Mouse (Mus musculus) ovary, postnatal 10 days (tissue): ENCODE measurements at regions not wholly inside any gene's neighbourhood (a gene's known extent, or its start where the extent isn't known, plus 50 kb on each side); places are given as distances from the start of the nearest gene placed in this dataset.

Experiments used
- DNase-seq: peaks from one replicate; pipeline ENCODE4 v3.0.0; 2022; ENCODE audit warnings: low spot score

DNA sequence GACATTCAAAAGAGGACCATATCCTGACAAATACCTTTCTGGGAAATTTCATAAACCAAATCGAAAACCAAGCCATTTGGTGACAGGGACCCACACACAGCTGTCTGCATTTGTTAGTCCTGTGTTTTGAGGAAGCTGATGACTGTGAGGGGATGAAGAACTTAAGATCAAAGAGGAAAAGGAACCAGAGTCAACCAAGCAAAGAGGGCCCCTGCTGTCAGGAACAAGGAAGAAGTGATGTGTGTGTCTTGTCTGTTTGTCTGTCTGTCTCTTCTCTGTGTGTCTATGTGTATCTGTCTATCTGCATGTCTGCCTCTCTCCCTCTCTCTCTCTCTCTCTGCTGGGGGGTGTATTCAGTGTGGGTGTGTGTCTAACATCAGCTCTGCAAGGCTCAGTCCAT is 171.3 kb upstream of the Sesn3 start:
- no peak for DNase-seq

DNA sequence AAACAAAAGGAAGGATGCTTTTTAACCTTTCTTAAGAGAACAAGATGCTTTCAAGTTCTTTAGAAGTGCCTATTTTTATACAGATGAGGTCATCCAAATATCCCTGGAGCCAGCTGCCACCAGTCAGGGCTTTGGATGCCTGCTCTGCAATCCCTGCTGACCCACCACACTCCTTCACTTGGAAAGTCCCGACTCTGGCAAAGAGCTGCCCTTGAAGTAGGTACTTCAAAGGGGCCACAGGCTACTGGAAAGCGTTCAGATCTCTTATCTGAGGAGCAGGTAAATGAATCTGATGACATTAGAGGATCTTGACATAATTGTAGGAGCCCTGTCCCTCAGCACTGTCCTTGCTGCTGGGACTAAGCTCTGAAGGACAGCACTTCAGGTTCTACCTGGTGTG is 169.9 kb upstream of the Sesn3 start:
- DNase-seq = no peak

DNA sequence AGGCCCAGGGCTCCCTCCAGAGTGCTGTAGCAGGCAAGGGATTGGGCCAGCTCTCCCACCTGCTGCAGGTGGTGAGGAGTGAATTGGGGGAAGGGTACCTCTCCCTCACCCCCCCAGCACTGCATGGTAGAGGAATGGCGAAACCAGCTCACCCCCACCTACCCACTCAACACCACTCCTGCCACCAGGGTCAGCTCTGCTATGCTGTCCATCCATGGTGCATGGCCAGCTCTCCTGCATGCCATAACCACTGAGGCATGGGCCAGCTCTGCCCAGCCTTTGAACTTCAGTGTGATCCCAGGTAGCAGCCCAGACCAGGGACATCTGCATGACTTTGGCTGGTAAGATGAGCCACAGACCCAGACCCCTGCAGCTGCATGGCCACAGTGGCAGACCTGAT is 168.5 kb upstream of the Sesn3 start:
- DNase-seq = no peak

DNA sequence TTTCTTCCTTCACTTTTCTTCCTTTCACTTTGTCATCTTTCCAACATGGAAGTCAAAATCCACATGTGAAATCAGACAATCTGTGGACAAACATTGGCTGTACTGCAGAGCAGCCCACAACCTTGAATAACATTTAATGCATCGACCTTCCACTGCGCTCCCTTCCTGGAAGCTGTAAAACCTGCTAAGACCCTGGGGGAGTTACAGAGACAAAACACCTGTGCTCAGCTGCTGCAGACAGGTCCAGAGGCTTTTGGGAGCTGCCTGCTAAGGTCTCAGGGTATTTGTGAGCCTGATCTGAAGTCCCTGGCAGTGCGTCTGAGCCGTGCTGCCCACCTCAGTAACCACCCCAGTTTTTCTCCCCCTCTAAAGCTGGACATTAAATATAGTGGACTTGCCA is 166.1 kb upstream of the Sesn3 start:
- no peak for DNase-seq

DNA sequence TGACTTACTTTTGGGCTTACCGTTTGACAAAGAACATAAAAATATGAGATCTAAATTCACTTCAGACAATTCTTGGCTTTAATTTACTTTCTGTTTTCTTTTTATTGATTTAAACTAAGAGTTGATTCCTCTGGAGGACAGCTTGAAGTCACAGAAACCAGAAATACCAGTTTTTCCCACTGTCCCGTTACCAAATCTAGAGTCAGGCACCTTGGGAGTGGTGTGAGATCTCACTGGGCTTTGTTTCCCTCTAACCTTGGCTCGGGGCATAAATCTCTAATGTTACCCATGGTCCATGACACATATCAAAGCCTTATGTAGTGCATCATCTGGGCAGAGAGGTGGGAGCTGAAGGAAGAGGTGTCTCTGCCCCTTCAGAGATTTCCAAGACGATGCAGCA is 165.4 kb upstream of the Sesn3 start:
- DNase-seq = no peak

DNA sequence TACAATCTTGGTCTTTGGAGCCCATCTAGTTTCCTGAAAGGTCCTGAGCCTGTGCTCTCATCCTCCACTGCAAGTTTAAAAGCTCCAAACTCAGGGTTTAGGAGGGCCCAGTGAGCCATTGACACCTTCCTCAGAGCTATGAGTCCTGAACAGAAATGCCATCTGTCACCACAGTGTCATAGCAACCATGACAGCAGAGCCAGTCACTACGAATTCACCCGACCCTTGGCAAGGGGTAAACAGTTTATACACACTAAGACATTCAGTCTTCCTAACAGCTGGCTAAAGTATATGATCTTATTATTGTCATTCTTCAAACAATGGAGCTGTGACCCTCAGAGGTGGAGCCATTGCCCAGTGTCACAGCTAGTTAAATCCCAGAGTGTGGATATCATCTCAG is 163.2 kb upstream of the Sesn3 start:
- DNase-seq = no peak

DNA sequence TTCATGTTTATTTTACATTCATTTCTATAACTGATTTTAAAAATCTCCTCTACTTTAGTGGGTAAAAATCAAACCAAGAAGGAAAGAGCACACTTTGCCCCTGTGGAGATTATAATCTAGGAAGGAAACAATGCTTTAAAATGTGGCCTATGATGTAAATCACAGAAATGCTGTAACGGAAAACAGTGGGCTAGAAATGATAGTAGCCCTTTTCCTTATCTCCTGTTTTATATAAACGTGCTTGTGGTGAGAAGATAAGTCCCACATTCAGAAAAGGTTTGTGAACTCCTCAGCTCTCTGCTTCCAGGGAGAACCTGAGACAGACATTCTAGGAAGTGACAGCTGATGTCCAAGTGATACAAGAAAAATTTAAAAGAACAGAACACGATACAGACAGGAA is 159.3 kb upstream of the Sesn3 start:
- DNase-seq = no peak

DNA sequence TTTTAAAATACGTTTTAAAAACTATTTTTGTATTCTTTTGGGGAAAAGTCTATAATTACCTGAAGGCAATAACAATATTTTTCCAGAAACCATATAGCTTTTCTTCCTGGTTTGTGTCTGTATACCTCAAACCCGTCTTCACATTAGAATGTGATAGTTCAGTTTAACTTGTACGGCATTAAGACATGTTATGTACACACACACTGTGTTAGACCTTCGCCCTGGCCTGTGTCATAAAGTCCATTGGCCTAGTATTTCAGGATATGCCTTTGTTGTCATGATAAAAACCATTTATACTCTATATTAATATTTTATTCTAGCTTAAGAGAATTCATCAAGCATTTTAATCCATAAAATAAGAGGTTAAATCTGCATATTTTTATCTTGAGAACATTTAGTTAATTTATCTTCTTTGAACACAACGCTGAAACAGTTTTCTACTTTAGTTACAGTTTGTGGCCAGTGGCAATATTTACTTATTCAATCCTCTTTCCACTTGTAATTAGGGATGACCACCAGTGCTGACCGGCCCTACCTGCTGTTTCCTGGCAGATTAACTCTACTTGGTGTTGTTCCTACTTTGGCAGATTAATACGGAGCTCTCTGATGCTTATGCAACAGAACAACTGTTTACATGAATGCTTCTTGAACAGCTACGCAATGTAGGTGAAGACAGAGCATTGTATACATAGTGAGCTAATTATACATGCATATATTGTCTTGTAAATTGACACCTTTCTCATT is 158.6 kb upstream of the Sesn3 start:
- DNase-seq = no peak

DNA sequence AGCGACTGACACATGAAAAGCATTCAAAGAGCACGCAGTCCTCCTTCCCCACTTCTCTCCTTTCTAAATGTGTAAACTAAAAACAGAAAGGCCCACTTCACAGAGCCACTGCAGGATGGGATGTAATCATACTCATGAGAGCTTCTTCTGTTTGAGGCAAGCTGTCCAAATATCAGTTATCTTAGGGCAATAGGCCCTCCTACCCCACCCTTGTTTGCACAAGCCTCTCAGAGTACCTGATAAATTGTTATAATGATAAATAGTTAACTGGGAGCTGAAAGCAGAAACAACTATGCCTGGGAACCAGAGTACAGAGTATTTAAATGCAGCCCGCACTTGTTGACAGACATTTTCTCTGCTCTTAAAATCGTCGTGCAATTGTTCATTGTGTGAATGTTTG is 141.5 kb upstream of the Sesn3 start:
- no peak for DNase-seq

DNA sequence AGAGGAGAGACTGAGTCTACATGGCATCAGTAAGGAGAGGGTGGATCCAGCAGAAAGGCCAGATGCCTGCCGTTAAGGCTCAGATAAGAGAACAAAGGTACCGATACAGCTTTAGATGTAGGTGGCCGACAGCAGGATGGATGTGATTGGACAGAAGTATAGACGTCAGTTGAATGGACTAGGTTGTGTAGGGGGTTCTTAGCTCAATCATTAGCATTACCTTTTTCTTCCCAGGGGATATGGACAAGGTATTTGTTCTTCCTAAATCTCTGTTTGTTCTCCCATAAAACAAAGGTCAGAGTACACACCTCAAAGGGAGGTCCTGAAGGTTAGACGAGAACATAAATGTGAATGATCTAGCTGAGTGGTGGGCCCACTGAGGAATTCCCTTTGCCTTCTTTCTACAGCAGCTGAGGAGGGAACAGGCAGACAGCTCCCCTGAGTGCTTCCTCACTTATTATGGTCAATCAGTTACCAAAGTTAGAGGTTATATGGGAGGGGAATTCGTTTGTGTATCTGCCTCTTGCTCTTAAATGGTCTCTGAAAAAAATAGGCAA is 139.9 kb upstream of the Sesn3 start:
- DNase-seq = no peak

DNA sequence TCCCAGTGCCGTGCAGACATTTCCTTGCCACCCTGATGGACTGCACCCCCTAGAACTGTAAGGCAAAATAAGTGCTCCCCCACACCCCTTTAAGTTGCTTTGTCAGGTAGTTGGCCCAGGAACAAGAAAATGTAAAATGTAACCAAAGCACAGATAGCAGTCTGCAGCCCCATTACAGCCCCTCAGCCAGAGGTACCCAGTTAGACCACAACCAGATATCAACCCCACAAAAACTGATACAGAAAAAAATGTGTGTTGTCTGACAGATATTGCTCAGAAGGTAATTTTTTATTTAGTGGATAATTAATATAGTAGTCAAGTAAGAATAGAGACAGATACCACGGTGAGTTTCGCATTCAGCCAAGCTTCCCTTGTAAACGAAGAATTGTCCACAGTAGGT is 133.5 kb upstream of the Sesn3 start:
- DNase-seq = no peak

DNA sequence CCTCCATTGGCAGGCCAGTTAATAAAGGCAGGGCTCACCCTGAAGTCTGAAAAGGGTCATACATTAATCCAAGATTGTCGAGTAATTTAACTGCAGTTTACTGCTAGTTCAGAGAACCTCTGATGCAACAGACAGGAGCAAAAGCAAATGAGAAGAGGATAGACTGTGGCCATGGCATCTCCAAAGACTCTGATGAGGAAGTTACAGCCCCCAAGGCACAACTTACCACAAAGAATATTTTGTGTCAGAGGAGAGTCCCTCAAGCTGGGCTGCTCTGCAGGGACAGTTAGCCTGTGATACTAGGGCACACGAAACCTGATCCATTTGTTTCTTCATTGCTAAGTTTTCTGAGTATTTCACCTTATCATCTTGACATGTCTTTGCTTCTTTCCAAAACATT is 130.9 kb upstream of the Sesn3 start:
- no peak for DNase-seq

DNA sequence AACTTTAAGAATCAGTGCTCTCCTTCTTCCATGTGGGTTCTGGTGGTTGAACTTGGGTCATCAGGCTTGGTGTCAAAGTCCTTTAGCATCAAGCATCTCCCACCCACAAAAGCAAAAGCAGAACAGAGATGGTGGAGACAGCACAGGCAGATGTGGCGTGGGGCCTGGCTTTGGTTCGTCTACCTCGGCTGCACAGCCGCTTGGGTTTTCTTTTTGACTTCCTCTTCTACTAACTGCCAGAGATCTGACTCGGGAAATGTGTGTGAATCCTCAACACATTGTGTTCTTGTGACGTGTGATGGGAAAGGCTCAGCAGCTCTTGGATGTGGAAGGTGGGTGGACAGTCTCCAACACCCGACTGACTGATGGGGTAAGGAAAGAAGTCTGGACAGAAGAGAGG is 127.8 kb upstream of the Sesn3 start:
- DNase-seq = no peak

DNA sequence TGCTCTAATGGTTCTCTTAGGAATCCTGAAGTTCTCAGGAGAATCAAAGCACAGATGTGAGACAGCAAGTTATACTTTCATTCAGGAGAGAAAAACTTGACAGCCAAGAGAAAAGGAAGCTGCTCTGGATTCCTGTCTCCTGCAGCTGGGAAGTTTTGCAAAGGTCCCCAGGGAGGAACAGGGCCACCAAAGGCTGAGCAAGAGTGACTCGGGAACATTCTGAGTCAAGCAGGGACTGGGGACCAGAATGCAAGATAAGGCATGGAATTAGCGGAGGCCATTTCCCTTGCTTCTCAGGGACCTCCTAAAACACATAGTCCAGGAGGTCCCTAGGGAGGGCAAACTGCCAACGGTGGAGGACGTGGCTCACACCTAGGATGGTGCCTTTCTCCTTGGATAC is 127.1 kb upstream of the Sesn3 start:
- no peak for DNase-seq

DNA sequence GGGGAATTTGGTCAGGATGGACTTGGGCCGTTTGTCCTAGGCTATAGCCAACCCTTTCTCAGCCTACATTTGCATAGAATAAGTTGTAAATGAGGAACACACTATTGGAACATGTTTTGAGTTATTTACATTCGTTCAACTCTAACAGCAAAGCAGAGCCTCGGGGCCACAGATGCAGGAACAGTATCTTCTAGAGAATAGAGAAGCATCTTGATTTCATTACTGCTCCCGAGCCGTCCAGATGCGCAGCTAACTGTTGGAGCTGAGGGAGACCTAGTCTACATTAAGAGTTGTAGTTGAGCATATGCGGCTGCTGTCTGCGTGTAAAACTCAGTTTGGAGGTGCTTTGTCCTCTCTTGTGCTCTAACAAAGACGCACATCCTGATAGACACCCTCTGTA is 124.6 kb upstream of the Sesn3 start:
- DNase-seq = no peak

DNA sequence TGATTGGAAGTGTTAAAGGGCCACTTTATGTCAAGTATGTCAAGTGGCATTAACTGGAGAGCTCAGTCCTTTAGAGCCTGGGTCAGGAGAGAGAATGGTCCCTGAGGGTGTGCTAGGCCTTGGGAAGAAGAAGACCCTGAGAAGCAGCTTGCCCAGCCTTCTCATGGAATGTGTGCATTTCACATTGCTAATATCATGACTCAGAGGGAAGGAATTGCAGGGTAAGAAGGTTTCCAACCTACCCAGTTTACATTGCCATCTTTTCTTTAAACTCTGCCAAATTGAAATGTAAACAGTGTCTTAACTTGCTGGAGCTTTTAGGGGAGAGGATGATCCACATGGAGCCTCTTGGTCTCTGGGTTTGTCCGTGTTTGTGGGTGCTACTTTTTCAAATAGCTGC is 117.9 kb upstream of the Sesn3 start:
- DNase-seq = no peak

DNA sequence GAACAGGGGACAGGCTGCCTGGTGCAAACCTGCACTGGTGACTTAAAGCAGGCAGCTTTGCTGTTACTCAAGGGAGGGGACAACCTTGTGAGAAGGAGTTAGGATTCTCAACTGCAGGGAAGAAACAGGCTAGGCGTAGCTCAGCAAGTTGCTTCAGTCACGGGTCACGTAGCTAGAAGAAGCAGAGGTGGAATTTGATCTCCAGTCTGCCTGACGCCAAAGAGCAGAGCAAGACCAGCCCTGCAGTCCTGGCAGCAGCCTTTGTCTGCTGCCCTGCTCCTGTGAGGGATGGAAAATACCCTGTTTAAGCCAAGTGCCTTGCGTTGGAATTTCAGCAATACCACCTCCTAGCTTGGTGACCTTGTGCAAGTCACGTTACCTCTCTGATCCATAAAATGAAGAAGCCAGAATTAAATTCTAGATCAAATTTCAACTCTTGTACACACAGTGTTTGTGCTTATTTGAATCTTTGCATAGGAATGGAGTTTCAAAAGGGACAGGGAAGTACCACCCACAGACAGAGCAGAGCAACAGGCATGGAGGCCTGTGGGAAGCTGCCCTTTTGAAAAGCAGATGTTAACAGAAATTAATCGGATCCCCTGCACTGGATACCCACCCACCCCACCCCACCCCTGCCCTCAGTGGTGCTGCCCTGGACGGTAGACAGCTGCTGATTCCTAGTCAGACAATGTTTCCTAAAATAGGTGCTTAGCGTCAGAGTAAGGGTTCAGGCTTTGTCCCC is 116.6 kb upstream of the Sesn3 start:
- DNase-seq = no peak

DNA sequence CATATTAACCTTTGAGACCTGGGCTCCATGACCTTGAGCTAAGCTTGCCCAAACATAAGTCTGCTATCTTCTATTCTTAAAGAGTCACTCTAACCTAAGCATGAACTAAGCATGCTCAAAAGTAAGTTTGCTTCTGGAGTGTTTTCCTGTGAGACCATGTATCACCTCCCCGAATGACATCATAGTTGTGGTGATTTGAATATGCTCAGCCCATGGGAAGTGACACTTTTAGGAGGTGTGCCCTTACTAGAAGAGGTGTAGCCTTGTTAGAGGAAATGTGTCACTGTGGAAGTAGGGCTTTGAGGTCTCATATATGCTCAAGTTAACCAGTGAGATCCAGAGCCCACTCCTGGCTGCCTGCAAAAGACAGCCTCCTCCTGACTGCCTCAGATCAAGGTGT is 114.7 kb upstream of the Sesn3 start:
- DNase-seq = no peak

DNA sequence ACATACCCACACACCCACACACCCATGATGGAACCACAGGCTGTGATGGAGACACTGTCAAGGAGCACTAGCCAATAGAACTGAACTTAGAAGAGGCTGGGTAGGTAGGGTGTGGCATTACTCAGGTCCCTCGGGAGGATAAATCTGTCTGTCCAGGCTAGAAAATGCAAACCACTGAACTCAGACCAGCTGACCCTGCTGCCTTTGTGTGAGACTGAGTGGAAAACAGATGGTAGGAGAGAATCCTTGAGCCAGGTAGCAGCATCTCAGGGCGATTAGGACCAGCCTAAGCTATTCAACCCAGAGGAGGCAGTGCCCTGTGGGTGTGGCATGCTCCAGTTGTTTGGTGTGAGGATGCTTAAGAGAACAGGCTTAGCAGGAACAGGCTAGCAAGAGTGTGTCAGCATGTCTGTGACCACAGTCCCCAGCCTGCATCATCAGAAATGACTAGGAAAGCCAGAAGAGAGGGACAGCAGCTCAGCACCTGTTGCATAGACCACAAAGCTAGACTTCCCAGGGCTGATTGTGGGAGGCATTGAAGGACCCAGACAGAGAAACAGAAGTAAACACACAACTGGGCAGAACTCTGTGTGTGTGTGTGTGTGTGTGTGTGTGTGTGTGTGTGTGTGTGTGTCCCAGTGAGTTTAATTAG is 103.2 kb upstream of the Sesn3 start:
- DNase-seq = no peak

DNA sequence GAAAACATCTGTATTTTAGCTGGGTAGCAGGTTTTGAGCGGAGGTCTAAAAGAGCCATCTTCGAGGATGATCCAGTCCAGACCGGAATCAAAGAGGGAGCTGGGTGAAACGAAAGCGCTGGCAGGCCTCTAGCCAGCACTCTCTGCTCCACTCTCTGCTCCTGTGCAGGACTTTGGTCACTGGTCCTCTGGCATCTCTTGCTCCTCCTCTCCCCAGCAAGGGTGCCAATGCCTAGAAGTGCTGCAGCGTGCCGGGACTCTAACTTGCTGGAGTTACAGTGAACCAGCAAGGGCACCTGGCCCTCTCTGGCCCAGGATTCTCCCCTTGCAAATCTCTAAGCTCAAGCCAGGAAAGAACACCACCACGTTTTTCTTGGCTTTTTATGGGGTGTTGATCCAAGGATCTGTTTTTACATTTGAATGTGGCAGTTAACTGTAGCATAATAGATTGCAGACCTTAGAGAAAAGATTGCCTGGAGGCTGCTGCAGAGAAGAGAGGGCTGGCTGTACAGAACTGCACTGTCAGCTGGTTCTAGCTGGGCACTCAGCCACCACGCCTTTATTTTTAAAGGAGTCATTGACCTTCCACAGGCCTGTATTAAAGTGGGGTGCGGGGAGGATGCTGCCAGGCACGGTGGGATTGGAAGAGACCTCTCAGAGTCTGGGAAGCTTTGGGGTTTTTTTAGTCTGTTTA is 101.1 kb upstream of the Sesn3 start:
- peak; percentile 48 for DNase-seq

DNA sequence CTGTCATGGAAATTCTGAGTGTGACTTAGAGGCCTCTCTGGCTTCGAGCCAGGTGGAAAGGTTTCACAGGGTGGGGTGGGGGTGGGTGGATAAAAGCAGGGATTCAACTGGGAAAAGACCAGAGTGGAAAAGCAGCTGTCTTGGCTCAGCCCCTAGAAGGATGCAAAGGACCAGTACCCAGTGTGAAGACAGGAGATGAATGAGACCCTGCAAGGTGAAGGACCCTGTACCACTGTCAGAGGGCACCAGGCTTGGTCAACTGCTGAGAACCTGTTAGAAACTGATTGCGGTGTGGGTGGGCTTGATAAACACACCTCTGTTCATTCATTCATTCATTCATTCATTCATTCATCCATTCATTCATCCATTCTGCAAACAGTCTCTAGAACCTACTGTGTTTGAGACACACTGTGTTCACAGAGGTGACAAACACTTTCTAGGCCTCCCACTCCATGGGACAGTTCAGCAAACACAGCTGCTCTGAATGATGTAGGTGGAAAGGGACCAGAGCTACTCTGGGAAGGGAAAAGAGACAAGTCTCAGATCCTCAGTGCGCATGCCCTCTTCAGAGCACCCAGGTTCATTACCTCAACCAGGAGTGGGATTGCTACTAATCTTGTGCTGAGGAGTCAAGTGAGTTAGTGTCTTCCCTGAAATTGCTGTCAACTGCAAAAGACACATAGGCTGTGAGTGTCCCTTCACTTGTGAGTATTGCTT is 100.4 kb upstream of the Sesn3 start:
- no peak for DNase-seq
